Mouse (Mus musculus): ENCODE measurements around the gene Pdgfa. TPM values are rescaled to one million over a fixed set of nuclear protein-coding genes. Genes with fewer than 3 reads are reported as not detected.

Pdgfa gene
- total RNA-seq, 4 experiments from 2014 or later, result 18.3 to 23.9 (median 20.6) TPM

GRCm38 (mm10) chr5:138994786-138995720 is 2.1 kb downstream of the Pdgfa start:
- DNase-seq (ENCODE audit: low spot score), result peak; percentile 72

GRCm38 (mm10) chr5:138994108-138994785 is 2.9 kb downstream of the Pdgfa start:
- DNase-seq (ENCODE audit: low spot score), result no peak

GRCm38 (mm10) chr5:138993371-138994107 is 3.6 kb downstream of the Pdgfa start:
- no peak for DNase-seq (ENCODE audit: low spot score)

- DNase-seq (ENCODE audit: low spot score), result no peak
These were observed 4.4 kb downstream of the Pdgfa start for GRCm38 (mm10) chr5:138992611-138993370.

GRCm38 (mm10) chr5:138991734-138992133 is 5.4 kb downstream of the Pdgfa start:
- no peak for DNase-seq (ENCODE audit: low spot score)

GRCm38 (mm10) chr5:138990659-138991380 is 6.3 kb downstream of the Pdgfa start:
- no peak for DNase-seq (ENCODE audit: low spot score)

- DNase-seq (ENCODE audit: low spot score), result no peak
These were observed 7.6 kb downstream of the Pdgfa start for GRCm38 (mm10) chr5:138989567-138989966.

- peak; percentile 75 for DNase-seq (ENCODE audit: low spot score)
These were observed 8.4 kb downstream of the Pdgfa start for GRCm38 (mm10) chr5:138988764-138989163.

GRCm38 (mm10) chr5:138987994-138988393 is 9.2 kb downstream of the Pdgfa start:
- no peak for DNase-seq (ENCODE audit: low spot score)

- no peak for DNase-seq (ENCODE audit: low spot score)
These were observed 15.2 kb downstream of the Pdgfa start for GRCm38 (mm10) chr5:138981921-138982320.

- no peak for DNase-seq (ENCODE audit: low spot score)
These were observed 16.6 kb downstream of the Pdgfa start for GRCm38 (mm10) chr5:138980608-138981007.

GRCm38 (mm10) chr5:138979840-138980239 is 17.3 kb downstream of the Pdgfa start:
- no peak for DNase-seq (ENCODE audit: low spot score)

GRCm38 (mm10) chr5:138977759-138978158 is 19.4 kb downstream of the Pdgfa start:
- no peak for DNase-seq (ENCODE audit: low spot score)

- DNase-seq (ENCODE audit: low spot score), result no peak
These were observed 22.2 kb downstream of the Pdgfa start for GRCm38 (mm10) chr5:138974911-138975485.

- no peak for DNase-seq (ENCODE audit: low spot score)
These were observed 23.7 kb downstream of the Pdgfa start for GRCm38 (mm10) chr5:138973480-138973879.

- DNase-seq (ENCODE audit: low spot score), result no peak
These were observed 25.8 kb downstream of the Pdgfa start for GRCm38 (mm10) chr5:138971405-138971804.

- DNase-seq (ENCODE audit: low spot score), result no peak
These were observed 27.1 kb downstream of the Pdgfa start for GRCm38 (mm10) chr5:138970056-138970490.

GRCm38 (mm10) chr5:138966033-138966724 is 31.0 kb downstream of the Pdgfa start:
- no peak for DNase-seq (ENCODE audit: low spot score)

GRCm38 (mm10) chr5:138965590-138965989 is 31.6 kb downstream of the Pdgfa start:
- no peak for DNase-seq (ENCODE audit: low spot score)
